Mouse (Mus musculus) kidney, adult 2 months (tissue): ENCODE data around the gene Mapk10.

ENCODE experiments used
- CTCF ChIP-seq: fragments of 200-500 bp; conservative IDR thresholded peaks from 2 replicates; pipeline ENCODE4 v1.5.1; 2011; ENCODE audit warnings: low read depth, mild to moderate bottlenecking, control low read depth, low read length, moderate library complexity, mixed read lengths; ENCODE audit not compliant: insufficient read depth, insufficient read length
- POLR2A ChIP-seq: fragments of 200-500 bp; IDR thresholded peaks from one replicate; pipeline ENCODE4 v1.6.1; 2011; ENCODE audit warnings: low read depth, low read length, control low read depth

GRCm38 (mm10) chr5:103174607-103175006, 36.5 kb downstream of the Mapk10 start:
- TF ChIP-seq CTCF (no peak), POLR2A (no peak)
